Comparison of ENCODE assay signal across 8 mouse cellular contexts in genomic region chr5:134099496-134100211, GRCm38 (mm10). TPM values are rescaled to one million over a fixed set of nuclear protein-coding genes. Genes with fewer than 3 reads are reported as not detected.
DNase-seq lines count a peak whose midpoint lies in the region; ATAC-seq lines count a peak whose summit lies in the region.

Gene Castor2, plus strand, starts transcription at chr5:134099711.

- DNase-seq in CD4-positive, CD25-positive, alpha-beta regulatory T cell, adult 2 months (ENCODE audit: low read depth, low spot score), result peak; percentile 93
- DNase-seq in brain, embryonic 18.5 days (ENCODE audit: low read depth, low spot score), result peak; percentile 89
- DNase-seq in forebrain, embryonic 11.5 days (ENCODE audit: low spot score), result peak; percentile 98
- DNase-seq in kidney, postnatal 14 days, result peak; percentile 97
- peak; percentile 92 for DNase-seq in naive thymus-derived CD4-positive, alpha-beta T cell, adult 2 months (ENCODE audit: low read depth)
- DNase-seq in splenic B cell, adult 2 months (ENCODE audit: low read depth, low spot score), result peak; percentile 87

- peak within 1 kb of the TSS; percentile 74 for H3K27ac ChIP-seq in forebrain, embryonic 11.5 days (ENCODE audit: low read depth, low read length)
- peak within 1 kb of the TSS; percentile 53 for H3K27ac ChIP-seq in heart, embryonic 15.5 days
- no peak within 1 kb of the TSS for H3K27ac ChIP-seq in liver, embryonic 12.5 days

- peak within 1 kb of the TSS; percentile 79 for H3K9ac ChIP-seq in forebrain, embryonic 11.5 days (ENCODE audit: low read length)
- peak within 1 kb of the TSS; percentile 87 for H3K9ac ChIP-seq in heart, embryonic 15.5 days
- H3K9ac ChIP-seq in liver, embryonic 12.5 days, result peak within 1 kb of the TSS; percentile 67

- H3K27me3 ChIP-seq in forebrain, embryonic 11.5 days (ENCODE audit: control insufficient read depth, insufficient read depth, low read length), result no peaks in the 10 kb centered on the region
- no peaks in the 10 kb centered on the region for H3K27me3 ChIP-seq in heart, embryonic 15.5 days
- peaks cover 35% of the 10 kb centered on the region for H3K27me3 ChIP-seq in liver, embryonic 12.5 days (replicated peaks)
- no peaks in the 10 kb centered on the region for H3K27me3 ChIP-seq in splenic B cell, adult 2 months (ENCODE audit: control insufficient read depth, insufficient read depth, low read length, poor library complexity, severe bottlenecking)

- peaks cover 5% of the 10 kb centered on the region for H3K4me1 ChIP-seq in forebrain, embryonic 11.5 days (replicated peaks; ENCODE audit: control insufficient read depth, insufficient read depth, low read length)
- peaks cover 25% of the 10 kb centered on the region for H3K4me1 ChIP-seq in heart, embryonic 15.5 days (replicated peaks)
- H3K4me1 ChIP-seq in liver, embryonic 12.5 days, result peaks cover 27% of the 10 kb centered on the region

- WGBS in forebrain, embryonic 11.5 days, result under 1% methylated on average over 51 of the region's 58 CpGs
- under 1% methylated on average over 58 of the region's 58 CpGs for WGBS in heart, embryonic 15.5 days
- under 1% methylated on average over 49 of the region's 58 CpGs for whole genome bisulfite sequencing in liver, embryonic 12.5 days (ENCODE audit: insufficient replicate concordance)

- peak within 1 kb of the TSS; percentile 75 for H3K4me3 ChIP-seq in forebrain, embryonic 11.5 days (ENCODE audit: low read depth, low read length)
- peak within 1 kb of the TSS; percentile 87 for H3K4me3 ChIP-seq in heart, embryonic 15.5 days
- H3K4me3 ChIP-seq in liver, embryonic 12.5 days, result peak within 1 kb of the TSS; percentile 64

- no peaks in the 10 kb centered on the region for H3K36me3 ChIP-seq in forebrain, embryonic 11.5 days (ENCODE audit: control insufficient read depth, insufficient read depth, low read length)
- no peaks in the 10 kb centered on the region for H3K36me3 ChIP-seq in heart, embryonic 15.5 days
- H3K36me3 ChIP-seq in liver, embryonic 12.5 days, result no peaks in the 10 kb centered on the region
- H3K36me3 ChIP-seq in splenic B cell, adult 2 months (ENCODE audit: control insufficient read depth, insufficient read depth, low read length, poor library complexity, severe bottlenecking), result no peaks in the 10 kb centered on the region

- H3K9me3 ChIP-seq in forebrain, embryonic 11.5 days (ENCODE audit: control insufficient read depth, low read length), result no peaks in the 10 kb centered on the region
- no peaks in the 10 kb centered on the region for H3K9me3 ChIP-seq in heart, embryonic 15.5 days (replicated peaks)
- H3K9me3 ChIP-seq in liver, embryonic 12.5 days (replicated peaks), result no peaks in the 10 kb centered on the region

- ATAC-seq in forebrain, embryonic 11.5 days (replicated peaks; ENCODE audit: low FRiP score), result peak; percentile 94
- peak; percentile 94 for ATAC-seq in heart, embryonic 15.5 days (replicated peaks; ENCODE audit: insufficient number of reproducible peaks, insufficient read depth, low FRiP score, low read depth)
- ATAC-seq in liver, embryonic 12.5 days, result peak; percentile 81

- H3K4me2 ChIP-seq in forebrain, embryonic 11.5 days (ENCODE audit: low read depth, low read length, severe bottlenecking), result peak within 1 kb of the TSS; percentile 93
- H3K4me2 ChIP-seq in heart, embryonic 15.5 days, result peak within 1 kb of the TSS; percentile 97
- peak within 1 kb of the TSS; percentile 91 for H3K4me2 ChIP-seq in liver, embryonic 12.5 days

RNA-seq across cellular contexts. Expression of gene Castor2, which starts in this region (rescaled TPM):
- 11.8 and 13.9 TPM in 2 replicates for polyA plus RNA-seq in forebrain, embryonic 11.5 days (2014; fragmentation: Nextera tagmentation; extraction: Ambion mirVana)
- 5.0 and 6.2 TPM in 2 replicates for polyA plus RNA-seq in heart, embryonic 15.5 days (2015; fragmentation: Nextera tagmentation; extraction: Ambion mirVana)
- polyA plus RNA-seq in liver, embryonic 12.5 days (2016; fragmentation: Nextera tagmentation; extraction: Ambion mirVana), result 1.1 and 1.2 TPM in 2 replicates
